Mouse (Mus musculus): ENCODE data around the gene Sost. TPM values are rescaled to one million over a fixed set of nuclear protein-coding genes. Genes with fewer than 3 reads are reported as not detected.
A peak's percentile ranks its signal among the peaks of the same experiment; 100 is the strongest.

The Sost gene
- total RNA-seq (2021): not detected
- long read RNA-seq, experiment 1: 0 reads
- long read RNA-seq, experiment 2: 0 reads

- Histone ChIP-seq H3K27ac (no peak within 1 kb of the TSS), H3K4me3 (no peak within 1 kb of the TSS)
- intact Hi-C loops (cut with DNase I): no loop called here
- no peak for DNase-seq (ENCODE audit: extremely low spot score in 1 of 2, low spot score in 2 of 2)
- TF ChIP-seq CTCF (IDR thresholded peaks at IDR 0.05): no peak
Observed at GRCm38 (mm10) chr11:101966965-101967614, at the start of gene Sost. TSS of gene Sost (minus strand) at chr11:101967015.

DNA sequence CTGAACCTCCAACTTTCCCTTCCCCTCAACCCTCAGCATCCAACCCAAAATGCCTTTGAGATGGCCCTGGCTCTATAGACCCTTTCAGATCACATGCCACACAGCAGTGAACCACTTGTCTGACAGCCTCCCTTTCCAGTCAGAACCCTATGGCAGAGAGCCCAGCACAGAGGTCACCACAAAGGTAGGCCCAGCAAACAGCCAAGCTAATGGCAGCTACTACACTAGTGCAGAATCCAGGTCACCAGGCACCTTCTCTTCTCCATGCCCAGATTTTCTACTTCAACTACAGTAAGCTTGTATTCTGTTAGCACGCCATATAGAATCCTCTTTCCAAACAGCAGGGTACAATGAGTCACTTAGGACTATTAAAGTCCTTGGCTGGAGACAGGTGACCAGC lies 49.3 kb upstream of the Sost start:
- no peak for DNase-seq (ENCODE audit: extremely low spot score in 1 of 2, low spot score in 2 of 2)
- intact Hi-C loops (cut with DNase I): no loop called here
- H3K4me3 ChIP-seq: no peak overlapping the region
- TF ChIP-seq CTCF (IDR thresholded peaks at IDR 0.05): no peak
- no peak overlapping the region for H3K27ac ChIP-seq

DNA sequence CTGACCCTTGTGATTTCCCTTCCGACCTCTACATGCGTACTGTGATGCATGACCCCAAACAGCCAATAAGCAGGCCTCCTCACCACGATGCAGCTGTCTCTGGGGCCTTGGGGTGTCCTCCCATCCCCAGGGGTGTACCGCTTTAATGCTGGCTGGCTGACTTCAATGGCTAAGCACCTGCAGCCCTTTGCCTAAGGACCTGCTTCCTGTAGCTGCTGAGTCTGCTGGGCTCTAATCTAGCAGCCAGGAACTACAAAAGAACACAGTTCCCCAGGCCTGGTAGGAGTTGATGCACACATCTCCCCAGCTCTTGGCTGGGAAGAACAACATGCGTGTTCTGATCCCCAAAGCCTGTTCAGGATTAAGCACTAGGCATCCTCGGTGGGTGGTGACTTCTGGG lies 48.7 kb upstream of the Sost start:
- TF ChIP-seq CTCF (IDR thresholded peaks at IDR 0.05): no peak
- intact Hi-C loops (cut with DNase I): no loop called here
- H3K27ac ChIP-seq: no peak overlapping the region
- no peak overlapping the region for H3K4me3 ChIP-seq
- no peak for DNase-seq (ENCODE audit: extremely low spot score in 1 of 2, low spot score in 2 of 2)

DNA sequence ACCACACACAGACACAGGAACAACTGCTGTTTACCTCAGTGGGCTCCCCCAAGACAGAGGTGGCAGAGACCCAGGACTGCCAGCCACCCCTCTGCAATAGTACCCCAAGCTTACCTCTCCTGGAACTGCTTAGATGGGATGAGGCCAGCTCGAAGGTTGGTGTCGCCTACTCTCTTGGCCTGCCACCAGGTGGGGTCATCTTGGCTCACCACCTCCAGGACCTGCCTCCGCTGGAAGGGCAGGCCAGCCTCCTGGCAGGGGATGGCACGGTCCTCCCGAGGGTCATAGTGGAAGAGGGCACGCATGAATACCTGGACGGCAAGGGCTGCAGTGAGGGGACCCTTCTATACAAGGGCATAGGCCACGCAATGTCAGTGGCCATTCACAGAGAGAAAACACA lies 46.4 kb upstream of the Sost start:
- intact Hi-C loops (cut with DNase I): no loop called here
- no peak for DNase-seq (ENCODE audit: extremely low spot score in 1 of 2, low spot score in 2 of 2)
- TF ChIP-seq CTCF (IDR thresholded peaks at IDR 0.05): no peak
- Histone ChIP-seq H3K4me3 (no peak overlapping the region), H3K27ac (no peak overlapping the region)

- DNase-seq (ENCODE audit: extremely low spot score in 1 of 2, low spot score in 2 of 2): no peak
- intact Hi-C loops (cut with DNase I): no loop called here
- H3K27ac ChIP-seq: no peak overlapping the region
- no peak for TF ChIP-seq CTCF (IDR thresholded peaks at IDR 0.05)
- no peak overlapping the region for H3K4me3 ChIP-seq
Observed at GRCm38 (mm10) chr11:102011510-102011909, 44.7 kb upstream of the Sost start.

- no peak for TF ChIP-seq CTCF (IDR thresholded peaks at IDR 0.05)
- no peak for DNase-seq (ENCODE audit: extremely low spot score in 1 of 2, low spot score in 2 of 2)
- intact Hi-C loops (cut with DNase I): no loop called here
- no peak overlapping the region for H3K4me3 ChIP-seq
- H3K27ac ChIP-seq: peak overlapping the region; percentile 70
Observed at GRCm38 (mm10) chr11:102010140-102010539, 43.3 kb upstream of the Sost start.

DNA sequence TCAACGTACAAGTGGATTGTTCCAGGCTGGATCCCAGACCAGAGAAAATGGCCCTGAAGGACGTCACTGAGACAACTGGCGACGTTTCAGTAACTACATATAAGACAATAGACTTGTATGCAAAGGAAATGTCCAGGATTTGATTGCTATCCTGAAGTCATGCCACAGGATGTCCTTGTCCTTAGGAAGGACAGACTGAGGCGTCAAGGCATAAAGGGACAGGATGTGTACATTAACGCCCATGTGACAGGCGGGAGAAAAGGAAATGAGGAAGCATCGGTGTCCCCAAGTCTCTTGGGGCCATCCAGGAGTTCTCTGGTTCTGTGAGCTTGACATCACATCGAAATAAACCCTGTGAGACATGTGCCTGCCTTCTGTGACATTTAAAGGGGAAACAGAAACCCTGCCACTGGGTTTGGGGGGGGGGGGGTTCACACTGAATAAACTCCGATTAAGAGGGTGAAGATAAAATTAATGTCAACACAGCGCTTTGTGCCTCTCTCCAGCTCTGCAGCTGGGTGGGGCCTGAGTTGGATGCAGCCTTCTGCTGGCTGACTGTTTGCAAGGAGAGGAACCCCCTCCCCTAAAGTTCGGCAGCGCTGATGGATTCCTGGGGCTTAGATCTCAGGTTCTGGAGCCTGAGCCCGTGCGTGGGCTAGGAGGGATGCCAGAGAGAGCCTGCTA lies 42.3 kb upstream of the Sost start:
- no peak overlapping the region; the same call in 1 of the 2 replicates for H3K27ac ChIP-seq
- no peak for TF ChIP-seq CTCF (IDR thresholded peaks at IDR 0.05)
- intact Hi-C loops (cut with DNase I): no loop called here
- DNase-seq (ENCODE audit: extremely low spot score in 1 of 2, low spot score in 2 of 2): no peak
- no peak overlapping the region for H3K4me3 ChIP-seq

GRCm38 (mm10) chr11:102008372-102008771 lies 41.6 kb upstream of the Sost start:
- Histone ChIP-seq H3K27ac (no peak overlapping the region), H3K4me3 (no peak overlapping the region)
- intact Hi-C loops (cut with DNase I): no loop called here
- no peak for TF ChIP-seq CTCF (IDR thresholded peaks at IDR 0.05)
- no peak for DNase-seq (ENCODE audit: extremely low spot score in 1 of 2, low spot score in 2 of 2)

GRCm38 (mm10) chr11:102006688-102007087 lies 39.9 kb upstream of the Sost start:
- no peak for TF ChIP-seq CTCF (IDR thresholded peaks at IDR 0.05)
- Histone ChIP-seq H3K27ac (no peak overlapping the region), H3K4me3 (no peak overlapping the region)
- intact Hi-C loops (cut with DNase I): no loop called here
- no peak for DNase-seq (ENCODE audit: extremely low spot score in 1 of 2, low spot score in 2 of 2)

DNA sequence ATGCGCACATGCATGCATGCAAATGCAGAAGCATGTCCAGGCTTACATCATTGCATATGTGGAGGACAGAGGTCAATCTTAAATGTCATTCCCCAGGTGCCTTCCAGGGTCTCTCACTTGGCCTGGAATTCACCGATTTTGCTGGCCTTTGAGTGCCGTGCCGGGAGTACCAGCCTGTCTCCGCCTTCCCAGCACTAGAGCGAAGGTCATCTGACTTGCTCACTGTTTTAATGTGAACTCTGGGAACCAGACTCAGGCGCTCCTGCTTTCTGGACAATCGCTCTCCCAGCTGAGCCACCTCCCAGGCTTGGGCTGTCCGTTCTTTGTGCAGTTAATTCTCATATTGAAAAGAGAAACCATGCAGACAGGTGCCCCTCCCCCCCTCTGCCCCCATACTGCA lies 39.5 kb upstream of the Sost start:
- intact Hi-C loops (cut with DNase I): no loop called here
- no peak overlapping the region for H3K4me3 ChIP-seq
- no peak for TF ChIP-seq CTCF (IDR thresholded peaks at IDR 0.05)
- no peak for DNase-seq (ENCODE audit: extremely low spot score in 1 of 2, low spot score in 2 of 2)
- H3K27ac ChIP-seq: no peak overlapping the region

DNA sequence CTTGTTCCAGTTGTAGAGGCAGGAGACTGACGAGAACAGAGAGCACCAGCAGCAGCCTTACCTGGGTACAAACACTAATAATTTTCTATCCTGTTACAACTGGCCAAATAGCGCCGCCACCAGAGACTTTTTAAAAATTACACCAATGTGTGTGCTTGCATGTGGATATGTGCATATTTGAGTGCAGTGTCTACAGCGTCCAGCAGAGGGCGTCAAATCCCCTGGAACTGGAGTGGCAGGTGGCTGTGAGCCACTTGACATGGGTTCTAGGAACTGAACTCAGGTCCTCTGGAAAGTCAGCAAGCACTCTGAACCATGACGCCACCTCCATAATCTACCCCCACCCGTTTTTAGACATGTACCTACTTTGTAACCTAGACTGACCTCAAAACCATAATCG lies 37.4 kb upstream of the Sost start:
- DNase-seq (ENCODE audit: extremely low spot score in 1 of 2, low spot score in 2 of 2): no peak
- Histone ChIP-seq H3K4me3 (no peak overlapping the region), H3K27ac (no peak overlapping the region)
- intact Hi-C loops (cut with DNase I): no loop called here
- TF ChIP-seq CTCF (IDR thresholded peaks at IDR 0.05): peak; percentile 38

- no peak for DNase-seq (ENCODE audit: extremely low spot score in 1 of 2, low spot score in 2 of 2)
- no peak for TF ChIP-seq CTCF (IDR thresholded peaks at IDR 0.05)
- intact Hi-C loops (cut with DNase I): no loop called here
Observed at GRCm38 (mm10) chr11:101999466-101999865, 32.7 kb upstream of the Sost start.

DNA sequence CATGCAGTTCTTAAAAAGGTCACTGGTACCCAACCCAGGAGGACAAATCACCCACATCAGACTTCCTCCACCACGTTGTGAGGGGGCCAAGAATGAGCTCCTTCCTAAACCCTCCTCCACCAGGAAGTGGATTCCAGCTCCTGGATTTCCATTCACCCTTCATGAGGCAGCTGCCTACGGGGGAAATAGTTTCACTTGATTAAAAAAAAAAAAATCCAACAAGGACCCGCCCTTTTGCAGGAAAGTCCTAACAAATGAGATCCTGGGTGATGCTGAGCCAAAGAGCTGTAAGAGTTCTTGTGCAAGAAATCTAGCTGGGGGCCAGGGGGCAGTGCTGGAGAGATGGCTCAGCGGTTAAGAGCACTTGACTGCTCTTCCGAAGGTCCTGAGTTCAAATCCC lies 31.4 kb upstream of the Sost start:
- intact Hi-C loops (cut with DNase I): no loop called here
- TF ChIP-seq CTCF (IDR thresholded peaks at IDR 0.05): no peak
- Histone ChIP-seq H3K4me3 (no peak overlapping the region), H3K27ac (no peak overlapping the region)
- DNase-seq (ENCODE audit: extremely low spot score in 1 of 2, low spot score in 2 of 2): no peak

More at GRCm38 (mm10) chr11:101999466-101999865, 32.7 kb upstream of the Sost start:
- no peak overlapping the region for H3K4me3 ChIP-seq
- no peak overlapping the region for H3K27ac ChIP-seq

All from left cerebral cortex, adult 2 months (tissue).